In genomic region chr15:97785731-97786411, GRCm38 (mm10) we compare ENCODE assay signal across 8 mouse cellular contexts. TPM values are rescaled to one million over a fixed set of nuclear protein-coding genes. Genes with fewer than 3 reads are reported as not detected.
A peak's percentile ranks its signal among the peaks of the same experiment; 100 is the strongest.
DNase-seq lines count a peak whose midpoint lies in the region; ATAC-seq and TF ChIP-seq lines count a peak whose summit lies in the region.

No protein-coding gene starts in this region.

- DNase-seq in adrenal gland, adult 8-10 months: peak; percentile 56
- no peak for DNase-seq in adrenal gland, postnatal 10 days
- no peak for DNase-seq in midbrain, embryonic 10.5 days (ENCODE audit: low spot score)
- DNase-seq in heart, postnatal 0 days (ENCODE audit: low spot score): peak; percentile 44
- DNase-seq in left cerebral cortex, postnatal 14 days (ENCODE audit: low spot score in 2 of 2): no peak
- DNase-seq in gastrocnemius, postnatal 4 days (ENCODE audit: low spot score in 2 of 2): no peak

- no peak overlapping the region for H3K4me2 ChIP-seq in midbrain, embryonic 13.5 days (replicated peaks)
- no peak overlapping the region for H3K4me2 ChIP-seq in heart, postnatal 0 days (ENCODE audit: low read depth, low read length)

- peaks cover 44% of the 10 kb centered on the region for H3K4me1 ChIP-seq in midbrain, embryonic 10.5 days
- H3K4me1 ChIP-seq in midbrain, embryonic 13.5 days (replicated peaks): peaks cover 29% of the 10 kb centered on the region
- H3K4me1 ChIP-seq in heart, postnatal 0 days (ENCODE audit: control insufficient read depth, insufficient read depth): peaks cover 25% of the 10 kb centered on the region

- intact Hi-C loops in left cerebral cortex, postnatal 14 days (cut with DNase I): loop anchor here (5.0 kb wide), 1 partner anchor 46 kb away; no protein-coding TSS in a partner anchor

- H3K79me2 ChIP-seq in macrophage (ENCODE audit: inconsistent target): peaks cover 50% of the 10 kb centered on the region

- 80% methylated on average over 9 of the region's 9 CpGs for WGBS in midbrain, embryonic 10.5 days
- 80% methylated on average over 9 of the region's 9 CpGs for WGBS in midbrain, embryonic 13.5 days
- 50% methylated on average over 9 of the region's 9 CpGs for WGBS in heart, postnatal 0 days
- 54% methylated on average over 8 of the region's 9 CpGs for WGBS in macrophage (ENCODE audit: missing documents)

- peaks cover 5% of the 10 kb centered on the region for H3K36me3 ChIP-seq in midbrain, embryonic 10.5 days
- peaks cover 6% of the 10 kb centered on the region; the same call in 1 of the 2 replicates for H3K36me3 ChIP-seq in midbrain, embryonic 13.5 days
- no peaks in the 10 kb centered on the region for H3K36me3 ChIP-seq in heart, postnatal 0 days (replicated peaks; ENCODE audit: control insufficient read depth, insufficient read depth, low read length)
- H3K36me3 ChIP-seq in macrophage (ENCODE audit: inconsistent target): peaks cover 6% of the 10 kb centered on the region; the same call in 1 of the 2 replicates

- TF ChIP-seq CTCF in heart, postnatal 0 days (IDR thresholded peaks at IDR 0.05; ENCODE audit: low read depth): no peak; the same call in 1 of the 2 replicates

- H3K27ac ChIP-seq in midbrain, embryonic 10.5 days (replicated peaks): no peak overlapping the region
- H3K27ac ChIP-seq in midbrain, embryonic 13.5 days: no peak overlapping the region
- no peak overlapping the region for H3K27ac ChIP-seq in heart, postnatal 0 days (ENCODE audit: low read depth)
- H3K27ac ChIP-seq in macrophage: peak overlapping the region; percentile 94

- peak overlapping the region; percentile 7; the same call in 1 of the 2 replicates for H3K4me3 ChIP-seq in midbrain, embryonic 10.5 days
- H3K4me3 ChIP-seq in midbrain, embryonic 13.5 days (replicated peaks): no peak overlapping the region
- no peak overlapping the region for H3K4me3 ChIP-seq in heart, postnatal 0 days (ENCODE audit: low read depth, low read length)
- peak overlapping the region; percentile 76; the same call in 1 of the 2 replicates for H3K4me3 ChIP-seq in macrophage (ENCODE audit: inconsistent target)

- ATAC-seq in midbrain, embryonic 13.5 days: no peak
- ATAC-seq in heart, postnatal 0 days (ENCODE audit: insufficient read depth, low read depth): peak; percentile 19

- no peaks in the 10 kb centered on the region for H3K9me3 ChIP-seq in midbrain, embryonic 10.5 days (replicated peaks)
- no peaks in the 10 kb centered on the region for H3K9me3 ChIP-seq in midbrain, embryonic 13.5 days
- H3K9me3 ChIP-seq in heart, postnatal 0 days (replicated peaks; ENCODE audit: control insufficient read depth, low read length): no peaks in the 10 kb centered on the region

- H3K9ac ChIP-seq in midbrain, embryonic 13.5 days (replicated peaks): no peak overlapping the region
- no peak overlapping the region for H3K9ac ChIP-seq in heart, postnatal 0 days (replicated peaks; ENCODE audit: low read depth, low read length)

- TF ChIP-seq EP300 in heart, postnatal 0 days (IDR thresholded peaks at IDR 0.05; ENCODE audit: low read depth): no peak

- peaks cover 34% of the 10 kb centered on the region for H3K27me3 ChIP-seq in midbrain, embryonic 10.5 days (ENCODE audit: low read depth, poor library complexity, severe bottlenecking)
- H3K27me3 ChIP-seq in midbrain, embryonic 13.5 days: peaks cover 18% of the 10 kb centered on the region
- no peaks in the 10 kb centered on the region for H3K27me3 ChIP-seq in heart, postnatal 0 days (ENCODE audit: control insufficient read depth, insufficient read depth, low read length)

RNA-seq across cellular contexts. Expression of gene Slc48a1, which starts 7.6 kb away (rescaled TPM):
- total RNA-seq in adrenal gland, adult 8-10 months (2022): 100 to 1,000 TPM; 120 to 216 (median 160) TPM
- 10 to 100 TPM; 66.1 to 78.6 TPM for total RNA-seq in adrenal gland, postnatal 10 days (2021)
- 30.5 and 36.3 TPM in 2 replicates for polyA plus RNA-seq in midbrain, embryonic 10.5 days (2016; fragmentation: Nextera tagmentation; extraction: Ambion mirVana)
- 48.0 and 59.8 TPM in 2 replicates for polyA plus RNA-seq in midbrain, embryonic 13.5 days (2015; fragmentation: Nextera tagmentation; extraction: Ambion mirVana)
- 56.5 and 76.1 TPM in 2 replicates for total RNA-seq in heart, postnatal 0 days (2014; rRNA removed; ENCODE audit: low replicate concordance)
- polyA plus RNA-seq in heart, postnatal 0 days (2015; fragmentation: Nextera tagmentation; extraction: Ambion mirVana): 90.9 and 92.1 TPM in 2 replicates
- total RNA-seq in macrophage (2018; cell fraction: chromatin; rRNA removed): 10 to 100 TPM in 23 of 26 experiments, 1 to 10 TPM in 3; 5.9 to 65.0 (median 26.1) TPM
- total RNA-seq in macrophage (2018; cell fraction: cytosol; rRNA removed): 100 to 1,000 TPM; 109 to 241 (median 184) TPM
- total RNA-seq in macrophage (2018; cell fraction: nucleus; rRNA removed): 100 to 1,000 TPM in 5 of 26 experiments, 10 to 100 TPM in 21; 24.4 to 186 (median 60.9) TPM
- polyA plus RNA-seq in macrophage (2018): 221 to 258 TPM (median 233 TPM) in 3 replicates
- 100 to 1,000 TPM; 157 to 169 TPM for total RNA-seq in left cerebral cortex, postnatal 14 days (2021)
- total RNA-seq in gastrocnemius, postnatal 4 days (2021): 10 to 100 TPM; 32.6 to 35.4 TPM

RNA-seq across cellular contexts. Expression of gene Rapgef3, which starts 18.1 kb away (rescaled TPM):
- total RNA-seq in adrenal gland, adult 8-10 months (2022): 10 to 100 TPM; 12.2 to 39.5 (median 25.7) TPM
- 10 to 100 TPM; 22.1 to 24.2 TPM for total RNA-seq in adrenal gland, postnatal 10 days (2021)
- 5.3 and 6.0 TPM in 2 replicates for polyA plus RNA-seq in midbrain, embryonic 10.5 days (2016; fragmentation: Nextera tagmentation; extraction: Ambion mirVana)
- polyA plus RNA-seq in midbrain, embryonic 13.5 days (2015; fragmentation: Nextera tagmentation; extraction: Ambion mirVana): 7.2 and 9.0 TPM in 2 replicates
- 51.6 and 57.8 TPM in 2 replicates for total RNA-seq in heart, postnatal 0 days (2014; rRNA removed; ENCODE audit: low replicate concordance)
- 15.5 and 17.6 TPM in 2 replicates for polyA plus RNA-seq in heart, postnatal 0 days (2015; fragmentation: Nextera tagmentation; extraction: Ambion mirVana)
- 100 to 1,000 TPM in 3 of 26 experiments, 10 to 100 TPM in 19, 1 to 10 TPM in 4; 5.4 to 141 (median 37.1) TPM for total RNA-seq in macrophage (2018; cell fraction: chromatin; rRNA removed)
- 10 to 100 TPM in 4 of 26 experiments, 1 to 10 TPM in 22; 1.9 to 13.5 (median 6.4) TPM for total RNA-seq in macrophage (2018; cell fraction: cytosol; rRNA removed)
- total RNA-seq in macrophage (2018; cell fraction: nucleus; rRNA removed): 10 to 100 TPM in 15 of 26 experiments, 1 to 10 TPM in 11; 2.9 to 49.9 (median 14.1) TPM
- polyA plus RNA-seq in macrophage (2018): 5.0 to 10.9 TPM (median 10.2 TPM) in 3 replicates
- 10 to 100 TPM; 28.9 to 36.7 TPM for total RNA-seq in left cerebral cortex, postnatal 14 days (2021)
- 10 to 100 TPM in 1 of 2 experiments, 1 to 10 TPM in 1; 9.4 to 11.0 TPM for total RNA-seq in gastrocnemius, postnatal 4 days (2021)

RNA-seq across cellular contexts. Expression of gene Endou, which starts 54.7 kb away (rescaled TPM):
- total RNA-seq in adrenal gland, adult 8-10 months (2022): 1 to 10 TPM in 1 of 4 experiments, under 1 TPM in 3; 0.35 to 1.2 (median 0.75) TPM
- total RNA-seq in adrenal gland, postnatal 10 days (2021): 1 to 10 TPM; 1.1 to 1.2 TPM
- 0.12 and 0.26 TPM in 2 replicates for polyA plus RNA-seq in midbrain, embryonic 10.5 days (2016; fragmentation: Nextera tagmentation; extraction: Ambion mirVana)
- 0.17 and 0.31 TPM in 2 replicates for polyA plus RNA-seq in midbrain, embryonic 13.5 days (2015; fragmentation: Nextera tagmentation; extraction: Ambion mirVana)
- total RNA-seq in heart, postnatal 0 days (2014; rRNA removed; ENCODE audit: low replicate concordance): 0.95 and 1.3 TPM in 2 replicates
- 5.1 and 5.6 TPM in 2 replicates for polyA plus RNA-seq in heart, postnatal 0 days (2015; fragmentation: Nextera tagmentation; extraction: Ambion mirVana)
- 1 to 10 TPM in 21 of 26 experiments, under 1 TPM in 4, not detected in 1; 0.41 to 5.2 (median 2.0) TPM for total RNA-seq in macrophage (2018; cell fraction: chromatin; rRNA removed)
- under 1 TPM; 0.10 to 0.84 (median 0.45) TPM for total RNA-seq in macrophage (2018; cell fraction: cytosol; rRNA removed)
- 1 to 10 TPM in 18 of 26 experiments, under 1 TPM in 7, not detected in 1; 0.30 to 5.3 (median 2.0) TPM for total RNA-seq in macrophage (2018; cell fraction: nucleus; rRNA removed)
- 0.66 to 0.98 TPM in 2 of 3 replicates, not detected in the other for polyA plus RNA-seq in macrophage (2018)
- total RNA-seq in left cerebral cortex, postnatal 14 days (2021): under 1 TPM; 0.94 to 0.97 TPM
- under 1 TPM; 0.74 to 0.86 TPM for total RNA-seq in gastrocnemius, postnatal 4 days (2021)

RNA-seq across cellular contexts. Expression of gene Hdac7, which starts 58.4 kb away (rescaled TPM):
- 100 to 1,000 TPM in 2 of 4 experiments, 10 to 100 TPM in 2; 86.1 to 106 (median 96.2) TPM for total RNA-seq in adrenal gland, adult 8-10 months (2022)
- 10 to 100 TPM; 50.4 to 76.7 TPM for total RNA-seq in adrenal gland, postnatal 10 days (2021)
- 23.9 and 24.7 TPM in 2 replicates for polyA plus RNA-seq in midbrain, embryonic 10.5 days (2016; fragmentation: Nextera tagmentation; extraction: Ambion mirVana)
- 29.8 and 31.4 TPM in 2 replicates for polyA plus RNA-seq in midbrain, embryonic 13.5 days (2015; fragmentation: Nextera tagmentation; extraction: Ambion mirVana)
- 34.4 and 36.9 TPM in 2 replicates for total RNA-seq in heart, postnatal 0 days (2014; rRNA removed; ENCODE audit: low replicate concordance)
- polyA plus RNA-seq in heart, postnatal 0 days (2015; fragmentation: Nextera tagmentation; extraction: Ambion mirVana): 15.6 TPM in 2 replicates
- 10 to 100 TPM in 16 of 26 experiments, 1 to 10 TPM in 10; 2.5 to 27.8 (median 11.4) TPM for total RNA-seq in macrophage (2018; cell fraction: chromatin; rRNA removed)
- 1 to 10 TPM; 1.5 to 6.3 (median 3.5) TPM for total RNA-seq in macrophage (2018; cell fraction: cytosol; rRNA removed)
- 10 to 100 TPM in 3 of 26 experiments, 1 to 10 TPM in 23; 2.6 to 12.8 (median 6.3) TPM for total RNA-seq in macrophage (2018; cell fraction: nucleus; rRNA removed)
- 2.1 to 3.4 TPM (median 2.6 TPM) in 3 replicates for polyA plus RNA-seq in macrophage (2018)
- total RNA-seq in left cerebral cortex, postnatal 14 days (2021): 10 to 100 TPM; 23.7 to 25.9 TPM
- total RNA-seq in gastrocnemius, postnatal 4 days (2021): 10 to 100 TPM; 53.6 to 57.9 TPM

Comparison
In these comparisons a context has a peak if more than half of its experiments do, and no peak if none do; other contexts are left out.
1. DNase-seq: peak in adrenal gland, adult 8-10 months (single experiment) and heart, postnatal 0 days (single experiment); none in adrenal gland, postnatal 10 days (single experiment), midbrain, embryonic 10.5 days (single experiment), left cerebral cortex, postnatal 14 days (0 of 2) and gastrocnemius, postnatal 4 days (0 of 2).
2. H3K4me3 ChIP-seq: peak in midbrain, embryonic 10.5 days (single experiment) and macrophage (single experiment); none in midbrain, embryonic 13.5 days (single experiment) and heart, postnatal 0 days (single experiment).